Mouse (Mus musculus): ENCODE measurements around the gene Caskin2. TPM values are rescaled to one million over a fixed set of nuclear protein-coding genes. Genes with fewer than 3 reads are reported as not detected.
A peak's percentile ranks its signal among the peaks of the same experiment; 100 is the strongest.

Gene Caskin2
- polyA plus RNA-seq, 1 experiment from 2014 or later: 5.7 TPM

DNA sequence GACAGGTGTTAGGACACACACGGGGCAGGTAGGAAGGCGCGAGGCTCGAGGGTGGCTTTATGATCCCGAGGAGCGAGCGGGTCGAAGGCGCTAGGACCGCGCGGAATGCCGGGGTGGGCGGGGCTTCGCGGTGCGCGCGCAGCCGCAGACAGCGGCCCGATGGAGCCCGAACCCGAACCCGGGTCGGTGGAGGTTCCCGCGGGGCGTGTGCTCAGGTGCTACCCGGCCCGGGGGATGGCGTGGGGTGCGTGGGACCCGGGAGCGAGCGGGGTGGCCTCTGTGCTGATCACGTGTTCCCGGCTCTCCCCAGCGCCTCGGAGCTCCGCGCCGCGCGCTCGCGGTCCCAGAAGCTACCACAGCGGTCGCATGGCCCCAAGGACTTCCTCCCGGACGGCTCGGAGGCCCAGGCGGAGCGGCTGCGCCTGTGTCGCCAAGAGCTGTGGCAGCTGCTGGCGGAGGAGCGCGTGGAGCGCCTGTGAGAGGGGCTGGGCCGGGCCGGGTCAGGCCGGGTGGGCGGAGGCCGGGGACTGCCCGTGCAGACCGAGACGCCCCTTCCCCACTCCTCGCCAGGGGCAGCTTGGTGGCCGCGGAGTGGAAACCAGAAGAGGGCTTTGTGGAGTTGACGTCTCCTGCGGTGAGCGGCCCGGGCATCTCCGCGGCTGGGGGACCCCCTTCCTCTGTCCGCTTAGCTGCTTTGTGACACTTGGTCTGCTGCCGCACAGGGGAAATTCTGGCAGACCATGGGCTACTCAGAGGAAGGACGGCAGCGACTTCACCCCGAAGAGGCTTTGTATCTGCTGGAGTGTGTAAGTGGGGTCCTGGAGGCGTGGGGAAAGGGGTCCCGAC lies 1.4 kb upstream of the Caskin2 start, which contains the start of gene Tsen54:
Gene Tsen54, plus strand, starts transcription at position 120 of the 846 bp plus-strand sequence.
- peak; percentile 61 for ATAC-seq (ENCODE audit: insufficient read depth)
- Histone ChIP-seq H3K9ac (peak within 1 kb of the TSS; percentile 79), H3K4me3 (replicated peaks) (peak within 1 kb of the TSS; percentile 80), H3K4me1 (replicated peaks) (peaks cover 61% of the 10 kb centered on the region), H3K9me3 (replicated peaks) (no peaks in the 10 kb centered on the region), H3K4me2 (peak within 1 kb of the TSS; percentile 100), H3K27ac (replicated peaks) (peak within 1 kb of the TSS; percentile 83), H3K36me3 (replicated peaks) (peaks cover 35% of the 10 kb centered on the region), H3K27me3 (no peaks in the 10 kb centered on the region)
- WGBS (ENCODE audit: insufficient replicate concordance): 1% methylated on average over 80 of the region's 84 CpGs

- peak; percentile 2 for ATAC-seq (ENCODE audit: insufficient read depth)
Observed at GRCm38 (mm10) chr11:115812533-115813420, 662 bp downstream of the Caskin2 start.

GRCm38 (mm10) chr11:115812095-115812494 lies 1.3 kb downstream of the Caskin2 start:
- no peak overlapping the region for H3K27ac ChIP-seq (replicated peaks)
- 75% methylated on average over 7 of the region's 7 CpGs for WGBS (ENCODE audit: insufficient replicate concordance)
- peak overlapping the region; percentile 80 for H3K4me3 ChIP-seq (replicated peaks)
- peak overlapping the region; percentile 79; the same call in 1 of the 2 replicates for H3K9ac ChIP-seq
- peak overlapping the region; percentile 100 for H3K4me2 ChIP-seq
- H3K36me3 ChIP-seq (replicated peaks): peaks cover 29% of the 10 kb centered on the region
- no peaks in the 10 kb centered on the region for H3K9me3 ChIP-seq (replicated peaks)
- no peak for ATAC-seq (ENCODE audit: insufficient read depth)
- H3K27me3 ChIP-seq: no peaks in the 10 kb centered on the region
- peaks cover 88% of the 10 kb centered on the region for H3K4me1 ChIP-seq (replicated peaks)

More at GRCm38 (mm10) chr11:115812533-115813420, 662 bp downstream of the Caskin2 start:
- WGBS (ENCODE audit: insufficient replicate concordance): 10% methylated on average over 28 of the region's 28 CpGs
- Histone ChIP-seq H3K9ac (peak overlapping the region; percentile 79), H3K4me3 (replicated peaks) (peak overlapping the region; percentile 80), H3K27me3 (no peaks in the 10 kb centered on the region), H3K9me3 (replicated peaks) (no peaks in the 10 kb centered on the region), H3K4me2 (peak overlapping the region; percentile 100), H3K27ac (replicated peaks) (peak overlapping the region; percentile 83), H3K36me3 (replicated peaks) (peaks cover 29% of the 10 kb centered on the region), H3K4me1 (replicated peaks) (peaks cover 81% of the 10 kb centered on the region)

- no peaks in the 10 kb centered on the region for H3K27me3 ChIP-seq
- 79% methylated on average over 20 of the region's 20 CpGs for WGBS (ENCODE audit: insufficient replicate concordance)
- peak overlapping the region; percentile 100 for H3K4me2 ChIP-seq
- H3K9ac ChIP-seq: peak overlapping the region; percentile 10; the same call in 1 of the 2 replicates
- no peak for ATAC-seq (ENCODE audit: insufficient read depth)
- H3K27ac ChIP-seq (replicated peaks): no peak overlapping the region
- H3K9me3 ChIP-seq (replicated peaks): no peaks in the 10 kb centered on the region
- peaks cover 32% of the 10 kb centered on the region for H3K36me3 ChIP-seq (replicated peaks)
- H3K4me3 ChIP-seq (replicated peaks): peak overlapping the region; percentile 80
- peaks cover 94% of the 10 kb centered on the region for H3K4me1 ChIP-seq (replicated peaks)
Observed at GRCm38 (mm10) chr11:115811381-115812093, 1.9 kb downstream of the Caskin2 start.

GRCm38 (mm10) chr11:115810377-115810776 lies 3.1 kb downstream of the Caskin2 start:
- Histone ChIP-seq H3K27me3 (no peaks in the 10 kb centered on the region), H3K9ac (no peak overlapping the region), H3K36me3 (replicated peaks) (peaks cover 38% of the 10 kb centered on the region), H3K9me3 (replicated peaks) (no peaks in the 10 kb centered on the region), H3K27ac (replicated peaks) (peak overlapping the region; percentile 59), H3K4me3 (replicated peaks) (peak overlapping the region; percentile 2; the same call in 1 of the 2 replicates), H3K4me1 (replicated peaks) (peaks cover 93% of the 10 kb centered on the region), H3K4me2 (peak overlapping the region; percentile 100)
- ATAC-seq (ENCODE audit: insufficient read depth): no peak
- 77% methylated on average over 14 of the region's 14 CpGs for WGBS (ENCODE audit: insufficient replicate concordance)

- no peak overlapping the region for H3K9ac ChIP-seq
- ATAC-seq (ENCODE audit: insufficient read depth): no peak
- peaks cover 96% of the 10 kb centered on the region for H3K4me1 ChIP-seq (replicated peaks)
- H3K4me3 ChIP-seq (replicated peaks): no peak overlapping the region
- no peaks in the 10 kb centered on the region for H3K9me3 ChIP-seq (replicated peaks)
- peak overlapping the region; percentile 59; the same call in 1 of the 2 replicates for H3K27ac ChIP-seq (replicated peaks)
- no peaks in the 10 kb centered on the region for H3K27me3 ChIP-seq
- peaks cover 47% of the 10 kb centered on the region for H3K36me3 ChIP-seq (replicated peaks)
- H3K4me2 ChIP-seq: peak overlapping the region; percentile 100; the same call in 1 of the 2 replicates
- 43% methylated on average over 8 of the region's 8 CpGs for WGBS (ENCODE audit: insufficient replicate concordance)
Observed at GRCm38 (mm10) chr11:115809311-115809781, 4.1 kb downstream of the Caskin2 start.

DNA sequence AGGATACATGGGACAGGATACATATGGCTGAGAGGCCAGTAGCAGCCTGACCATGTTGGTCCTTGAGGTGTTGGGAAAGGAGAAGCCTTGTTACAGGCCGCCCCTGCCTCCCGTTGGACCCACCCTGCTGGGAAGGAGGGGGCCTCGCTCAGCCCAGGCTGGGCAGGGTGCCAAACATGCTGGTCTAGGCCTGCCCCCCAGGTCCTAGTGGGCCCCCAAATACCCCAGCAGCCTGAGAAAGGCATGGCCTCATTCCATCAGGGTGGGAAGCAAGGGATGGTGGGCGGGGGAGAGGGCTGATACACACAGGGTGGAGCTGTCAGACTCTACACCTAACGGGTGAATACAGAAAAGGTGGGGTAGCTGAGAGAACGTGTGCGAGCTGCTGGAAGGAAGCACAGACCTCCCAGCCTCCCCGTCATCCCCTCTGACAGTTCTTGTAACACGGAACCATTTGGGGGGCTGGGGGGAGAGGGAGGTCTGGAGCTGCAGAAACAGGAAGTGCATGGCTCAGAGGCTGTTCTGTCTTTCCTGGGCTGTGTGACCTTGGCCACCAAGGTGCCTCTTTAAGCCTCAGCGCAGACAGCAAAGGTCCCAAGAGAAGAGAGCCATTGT lies 4.6 kb downstream of the Caskin2 start:
- Histone ChIP-seq H3K36me3 (replicated peaks) (peaks cover 51% of the 10 kb centered on the region), H3K4me1 (replicated peaks) (peaks cover 95% of the 10 kb centered on the region), H3K27ac (replicated peaks) (peak overlapping the region; percentile 5; the same call in 1 of the 2 replicates), H3K4me3 (replicated peaks) (no peak overlapping the region), H3K4me2 (peak overlapping the region; percentile 100; the same call in 1 of the 2 replicates), H3K27me3 (no peaks in the 10 kb centered on the region), H3K9me3 (replicated peaks) (no peaks in the 10 kb centered on the region), H3K9ac (0 out of 2 replicates have a peak overlapping the region, but pooled peaks have one; percentile 1)
- WGBS (ENCODE audit: insufficient replicate concordance): 27% methylated on average over 10 of the region's 10 CpGs
- ATAC-seq (ENCODE audit: insufficient read depth): no peak

DNA sequence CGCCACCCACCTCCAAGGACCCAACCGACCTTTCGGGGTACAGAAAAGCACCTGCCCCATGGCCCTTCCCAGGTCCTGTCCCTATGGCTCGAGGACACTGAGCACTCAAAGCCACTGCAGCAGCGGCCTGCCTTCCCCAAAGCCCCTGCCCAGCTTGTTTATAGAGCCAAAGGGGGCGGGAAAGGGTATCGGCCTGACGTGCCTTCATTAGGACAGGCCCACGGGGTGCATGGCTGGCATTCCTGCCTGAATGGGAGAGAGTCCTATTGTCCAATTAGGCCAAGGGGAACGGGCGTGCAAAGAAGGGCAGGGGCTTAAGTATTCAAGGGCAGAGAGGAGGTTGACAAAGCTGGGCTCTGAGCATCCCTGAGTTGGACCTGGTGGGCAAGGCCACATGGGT lies 5.5 kb downstream of the Caskin2 start:
- H3K27ac ChIP-seq (replicated peaks): 0 out of 2 replicates have a peak overlapping the region, but pooled peaks have one; percentile 78
- no peak overlapping the region for H3K9ac ChIP-seq
- H3K9me3 ChIP-seq (replicated peaks): no peaks in the 10 kb centered on the region
- peaks cover 59% of the 10 kb centered on the region for H3K36me3 ChIP-seq (replicated peaks)
- no peak overlapping the region for H3K4me2 ChIP-seq
- H3K4me1 ChIP-seq (replicated peaks): peaks cover 97% of the 10 kb centered on the region
- H3K27me3 ChIP-seq: no peaks in the 10 kb centered on the region
- no peak overlapping the region for H3K4me3 ChIP-seq (replicated peaks)
- 85% methylated on average over 11 of the region's 11 CpGs for WGBS (ENCODE audit: insufficient replicate concordance)
- no peak for ATAC-seq (ENCODE audit: insufficient read depth)

- Histone ChIP-seq H3K36me3 (replicated peaks) (peaks cover 66% of the 10 kb centered on the region), H3K4me2 (no peak overlapping the region), H3K4me1 (replicated peaks) (peaks cover 95% of the 10 kb centered on the region)
Observed at GRCm38 (mm10) chr11:115807306-115807705, 6.1 kb downstream of the Caskin2 start.

GRCm38 (mm10) chr11:115806154-115806553 lies 7.3 kb downstream of the Caskin2 start:
- Histone ChIP-seq H3K4me2 (peak overlapping the region; percentile 29), H3K27ac (replicated peaks) (peak overlapping the region; percentile 78), H3K36me3 (replicated peaks) (peaks cover 71% of the 10 kb centered on the region), H3K4me3 (replicated peaks) (no peak overlapping the region; the same call in 1 of the 2 replicates), H3K27me3 (no peaks in the 10 kb centered on the region), H3K9ac (no peak overlapping the region), H3K9me3 (replicated peaks) (no peaks in the 10 kb centered on the region), H3K4me1 (replicated peaks) (peaks cover 88% of the 10 kb centered on the region)
- ATAC-seq (ENCODE audit: insufficient read depth): no peak
- 80% methylated on average over 10 of the region's 10 CpGs for WGBS (ENCODE audit: insufficient replicate concordance)

More at GRCm38 (mm10) chr11:115807306-115807705, 6.1 kb downstream of the Caskin2 start:
- no peak for ATAC-seq (ENCODE audit: insufficient read depth)
- H3K9ac ChIP-seq: no peak overlapping the region
- 80% methylated on average over 6 of the region's 6 CpGs for WGBS (ENCODE audit: insufficient replicate concordance)
- no peak overlapping the region for H3K4me3 ChIP-seq (replicated peaks)
- H3K9me3 ChIP-seq (replicated peaks): no peaks in the 10 kb centered on the region
- H3K27me3 ChIP-seq: no peaks in the 10 kb centered on the region
- H3K27ac ChIP-seq (replicated peaks): peak overlapping the region; percentile 78
